Mouse (Mus musculus) ES-Bruce4 (cell line): ENCODE data around the gene Pik3r5.

Experiments
- EP300 ChIP-seq: IDR thresholded peaks from 2 replicates; pipeline ENCODE4 v1.6.1; 2011; ENCODE audit warnings: low read depth, low read length; ENCODE audit not compliant: insufficient read depth
- POLR2A ChIP-seq: IDR thresholded peaks from one replicate; pipeline ENCODE4 v1.8.1; 2011; ENCODE audit warnings: low read length; ENCODE audit not compliant: insufficient read depth

DNA sequence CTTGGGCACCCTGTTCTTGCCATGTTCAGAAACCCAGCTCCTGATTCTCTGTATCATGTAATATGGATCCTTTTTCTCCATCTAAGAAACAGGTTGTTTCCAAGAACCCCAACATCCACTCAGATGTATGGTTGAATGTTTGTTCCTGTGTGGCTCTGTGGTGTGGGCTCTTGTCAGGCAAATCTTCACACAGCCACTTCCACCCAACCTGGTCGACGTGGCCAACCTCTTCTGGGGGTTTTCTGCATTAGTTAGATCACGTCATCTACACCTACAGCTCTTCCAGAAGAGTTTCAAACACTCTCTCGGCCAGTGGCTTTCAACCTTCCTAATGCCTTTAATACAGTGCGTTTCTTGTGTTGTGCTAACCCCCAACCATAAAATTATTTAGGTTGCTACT, 4.5 kb downstream of the Pik3r5 start:
- TF ChIP-seq EP300 (no peak), POLR2A (no peak)
